Mouse (Mus musculus) heart, embryonic 10.5 days (tissue): ENCODE results near the gene H2-D1. TPM values are rescaled to one million over a fixed set of nuclear protein-coding genes. Genes with fewer than 3 reads are reported as not detected.
"Not testable (repeated sequence)": the region's sequence is repeated elsewhere in the genome, so short reads cannot be mapped to it uniquely, and the experiment has no call there.

Experiments used
- DNase-seq: peaks from one replicate; pipeline ENCODE4 v3.0.0-alpha.2; 2017; ENCODE audit warnings: low spot score
- H3K27ac ChIP-seq: fragments of 300-500 bp; sonication (generic); 2 replicates; pipeline ENCODE4 v1.5.1; 2016; ENCODE audit warnings: mild to moderate bottlenecking
- H3K27me3 ChIP-seq: fragments of 300-500 bp; sonication (generic); 2 replicates; pipeline ENCODE4 v1.6.1; 2016; ENCODE audit warnings: mild to moderate bottlenecking; ENCODE audit not compliant: poor library complexity, insufficient read depth, severe bottlenecking
- H3K36me3 ChIP-seq: fragments of 300-500 bp; sonication (generic); 2 replicates; pipeline ENCODE4 v1.6.1; 2016; ENCODE audit warnings: mild to moderate bottlenecking, moderate library complexity
- H3K4me1 ChIP-seq: fragments of 300-500 bp; sonication (generic); 2 replicates; pipeline ENCODE4 v1.6.1; 2016; ENCODE audit warnings: mild to moderate bottlenecking
- H3K4me3 ChIP-seq: fragments of 300-500 bp; sonication (generic); 2 replicates; pipeline ENCODE4 v1.5.1; 2016; ENCODE audit warnings: mild to moderate bottlenecking, moderate library complexity
- H3K9me3 ChIP-seq: fragments of 300-500 bp; sonication (generic); 2 replicates; pipeline ENCODE4 v1.6.1; 2016; ENCODE audit warnings: mild to moderate bottlenecking, moderate library complexity
- WGBS: fragments of 180-500 bp; shearing (Covaris S2); methylation state at CpG from one replicate; pipeline ENCODE4 v1.1.7; 2016; 5-methylcytosine and 5-hydroxymethylcytosine counted together
- polyA plus RNA-seq: library from polyadenylated mRNA; unstranded; fragments of >200 nt; fragmentation: Nextera tagmentation; extraction: Ambion mirVana; gene quantifications from 2 replicates; pipeline ENCODE4 v1.2.1, GENCODE M21; 2016

The H2-D1 gene
- polyA plus RNA-seq, 1 experiment from 2014 or later = 25.0 TPM

GRCm38 (mm10) chr17:35269653-35270347 lies 7.3 kb downstream of the H2-D1 start:
- H3K4me1 ChIP-seq = no peaks in the 10 kb centered on the region
- H3K27me3 ChIP-seq = peaks cover 19% of the 10 kb centered on the region
- 25% methylated on average over 3 of the region's 3 CpGs for WGBS
- H3K27ac ChIP-seq = no peak overlapping the region
- no peaks in the 10 kb centered on the region for H3K36me3 ChIP-seq
- H3K9me3 ChIP-seq = no peaks in the 10 kb centered on the region
- no peak overlapping the region for H3K4me3 ChIP-seq
- peak; percentile 92 for DNase-seq

- Histone ChIP-seq H3K4me3 (no peak overlapping the region), H3K27me3 (peaks cover 23% of the 10 kb centered on the region), H3K9me3 (no peaks in the 10 kb centered on the region), H3K4me1 (no peaks in the 10 kb centered on the region), H3K36me3 (no peaks in the 10 kb centered on the region), H3K27ac (no peak overlapping the region)
- WGBS = 56% methylated on average over 3 of the region's 3 CpGs
- DNase-seq = no peak
Observed at GRCm38 (mm10) chr17:35272249-35272648, 9.7 kb downstream of the H2-D1 start.

- H3K27me3 ChIP-seq = peaks cover 43% of the 10 kb centered on the region
- H3K27ac ChIP-seq = no peak overlapping the region
- H3K36me3 ChIP-seq = no peaks in the 10 kb centered on the region
- peak; percentile 89 for DNase-seq
- no peaks in the 10 kb centered on the region for H3K4me1 ChIP-seq
- H3K4me3 ChIP-seq = no peak overlapping the region
- 4% methylated on average over 11 of the region's 11 CpGs for WGBS
- H3K9me3 ChIP-seq = no peaks in the 10 kb centered on the region
Observed at GRCm38 (mm10) chr17:35274770-35275169, 12.2 kb downstream of the H2-D1 start.

GRCm38 (mm10) chr17:35276304-35276864 lies 13.9 kb downstream of the H2-D1 start:
- Histone ChIP-seq H3K4me3 (no peak overlapping the region), H3K27ac (no peak overlapping the region), H3K27me3 (peaks cover 43% of the 10 kb centered on the region), H3K36me3 (no peaks in the 10 kb centered on the region), H3K4me1 (no peaks in the 10 kb centered on the region), H3K9me3 (no peaks in the 10 kb centered on the region)
- WGBS = 22% methylated on average over 13 of the region's 13 CpGs
- no peak for DNase-seq

GRCm38 (mm10) chr17:35278049-35278448 lies 15.5 kb downstream of the H2-D1 start:
- no peaks in the 10 kb centered on the region for H3K4me1 ChIP-seq
- WGBS = 84% methylated on average over 8 of the region's 8 CpGs

GRCm38 (mm10) chr17:35278957-35279688 lies 16.6 kb downstream of the H2-D1 start:
- WGBS = 81% methylated on average over 13 of the region's 13 CpGs
- Histone ChIP-seq H3K27ac (no peak overlapping the region), H3K36me3 (no peaks in the 10 kb centered on the region), H3K4me3 (no peak overlapping the region), H3K27me3 (peaks cover 48% of the 10 kb centered on the region), H3K9me3 (no peaks in the 10 kb centered on the region), H3K4me1 (no peaks in the 10 kb centered on the region)
- DNase-seq = no peak

More at GRCm38 (mm10) chr17:35278049-35278448, 15.5 kb downstream of the H2-D1 start:
- Histone ChIP-seq H3K4me3 (no peak overlapping the region), H3K36me3 (no peaks in the 10 kb centered on the region), H3K27ac (no peak overlapping the region), H3K9me3 (no peaks in the 10 kb centered on the region), H3K27me3 (peaks cover 43% of the 10 kb centered on the region)
- DNase-seq = no peak

GRCm38 (mm10) chr17:35280276-35280675 lies 17.7 kb downstream of the H2-D1 start:
- H3K4me1 ChIP-seq = no peaks in the 10 kb centered on the region
- H3K9me3 ChIP-seq = no peaks in the 10 kb centered on the region
- DNase-seq = no peak

GRCm38 (mm10) chr17:35285431-35285830 lies 22.9 kb downstream of the H2-D1 start:
- Histone ChIP-seq H3K27me3 (peaks cover 16% of the 10 kb centered on the region; the same call in 1 of the 2 replicates), H3K4me1 (no peaks in the 10 kb centered on the region), H3K27ac (no peak overlapping the region), H3K4me3 (no peak overlapping the region), H3K9me3 (no peaks in the 10 kb centered on the region), H3K36me3 (no peaks in the 10 kb centered on the region)
- DNase-seq = no peak

More at GRCm38 (mm10) chr17:35280276-35280675, 17.7 kb downstream of the H2-D1 start:
- WGBS = 76% methylated on average over 3 of the region's 3 CpGs
- H3K27me3 ChIP-seq = peaks cover 46% of the 10 kb centered on the region
- no peaks in the 10 kb centered on the region for H3K36me3 ChIP-seq
- H3K4me3 ChIP-seq = no peak overlapping the region
- no peak overlapping the region for H3K27ac ChIP-seq

GRCm38 (mm10) chr17:35295796-35296195 lies 33.3 kb downstream of the H2-D1 start:
- 3% methylated on average over 5 of the region's 5 CpGs for WGBS
- DNase-seq = peak; percentile 64

GRCm38 (mm10) chr17:35300261-35300945 lies 37.9 kb downstream of the H2-D1 start:
- H3K9me3 ChIP-seq, H3K4me3 ChIP-seq, H3K27ac ChIP-seq, H3K4me1 ChIP-seq, H3K27me3 ChIP-seq, H3K36me3 ChIP-seq: not testable (repeated sequence)
- 82% methylated on average over 7 of the region's 7 CpGs for WGBS
- peak; percentile 67 for DNase-seq

More at GRCm38 (mm10) chr17:35295796-35296195, 33.3 kb downstream of the H2-D1 start:
- not testable (repeated sequence) for H3K9me3 ChIP-seq, H3K4me3 ChIP-seq, H3K27me3 ChIP-seq, H3K4me1 ChIP-seq, H3K36me3 ChIP-seq, H3K27ac ChIP-seq

- H3K27me3 ChIP-seq = peaks cover 12% of the 10 kb centered on the region; the same call in 1 of the 2 replicates
Observed at GRCm38 (mm10) chr17:35301645-35302258, 39.2 kb downstream of the H2-D1 start.

GRCm38 (mm10) chr17:35303271-35303670 lies 40.7 kb downstream of the H2-D1 start:
- H3K4me3 ChIP-seq = no peak overlapping the region
- no peaks in the 10 kb centered on the region for H3K9me3 ChIP-seq
- peak; percentile 60 for DNase-seq
- H3K27ac ChIP-seq = no peak overlapping the region
- H3K4me1 ChIP-seq = 0 out of 2 replicates have a peak, but pooled peaks cover 5% of the 10 kb centered on the region
- WGBS = 79% methylated on average over 2 of the region's 2 CpGs
- H3K36me3 ChIP-seq = no peaks in the 10 kb centered on the region
- peaks cover 23% of the 10 kb centered on the region for H3K27me3 ChIP-seq

More at GRCm38 (mm10) chr17:35301645-35302258, 39.2 kb downstream of the H2-D1 start:
- H3K4me1 ChIP-seq = 0 out of 2 replicates have a peak, but pooled peaks cover 5% of the 10 kb centered on the region
- DNase-seq = peak; percentile 85
- H3K4me3 ChIP-seq = no peak overlapping the region
- H3K9me3 ChIP-seq = no peaks in the 10 kb centered on the region
- WGBS = 27% methylated on average over 13 of the region's 13 CpGs
- no peak overlapping the region for H3K27ac ChIP-seq
- H3K36me3 ChIP-seq = no peaks in the 10 kb centered on the region
